Mouse (Mus musculus): ENCODE data around the gene Dip2b.

DNA sequence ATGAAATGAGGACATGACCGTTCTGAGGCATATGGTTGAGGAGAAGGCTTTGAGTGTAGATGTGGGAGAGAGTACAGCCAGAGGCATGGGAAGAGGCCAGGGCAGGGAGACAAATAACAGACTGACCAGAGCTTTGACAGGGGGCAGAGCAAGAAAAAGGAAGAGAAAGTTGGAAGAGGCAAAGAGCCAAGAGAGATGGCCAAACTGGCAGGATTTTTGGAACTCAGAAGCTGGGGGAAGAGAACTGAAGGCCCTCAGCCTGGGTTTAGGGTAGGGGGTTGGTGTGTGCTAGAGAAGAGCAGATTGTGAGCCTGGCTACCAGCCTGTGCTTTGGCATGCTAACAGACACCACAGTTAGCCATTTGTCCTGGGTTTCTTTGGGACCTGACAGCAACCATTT, 187.4 kb downstream of the Dip2b start:
- no peak for TF ChIP-seq MAX (IDR thresholded peaks at IDR 0.05; ENCODE audit: low read depth)
- TF ChIP-seq POLR2A (IDR thresholded peaks at IDR 0.05; ENCODE audit: insufficient read length, low read depth): no peak

All from myocyte (in vitro differentiated cells).